ENCODE assay signal across 15 mouse cellular contexts in the genomic region with DNA sequence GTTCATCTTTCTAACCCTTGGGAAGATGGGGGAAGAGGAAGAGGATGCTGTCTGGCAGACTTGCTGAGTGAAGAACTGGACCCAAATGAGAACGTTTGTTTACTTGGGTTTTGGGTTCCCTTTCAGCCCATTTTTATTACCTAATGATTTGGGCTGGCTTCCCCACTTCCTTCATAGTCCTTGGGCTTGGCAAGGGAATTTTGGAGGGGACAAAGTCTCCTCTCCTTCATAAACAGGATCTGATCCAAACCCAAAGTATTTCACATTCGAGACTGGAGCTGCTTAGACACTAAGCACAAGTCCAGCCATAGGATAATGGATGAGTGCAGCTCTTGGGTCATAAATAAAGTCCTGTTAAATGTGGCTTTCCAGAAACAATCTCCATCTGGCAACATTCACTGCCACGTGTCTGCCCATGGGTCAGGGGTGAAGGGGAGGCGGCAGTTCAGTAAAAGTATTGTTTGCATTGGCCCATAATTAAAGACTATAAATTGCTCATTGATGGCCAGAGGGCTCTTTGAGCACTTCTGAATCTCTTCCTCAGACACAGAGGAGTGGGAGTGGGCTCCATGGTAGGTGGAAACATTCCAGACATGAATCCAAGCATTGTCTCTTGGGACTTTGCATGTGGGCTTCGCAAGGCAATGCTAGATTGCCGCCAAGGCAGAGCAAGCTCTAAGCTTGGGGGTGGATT. TPM values are rescaled to one million over a fixed set of nuclear protein-coding genes. Genes with fewer than 3 reads are reported as not detected.
DNase-seq lines count a peak whose midpoint lies in the region.
"Had no signal": no experiment of that assay in that cellular context is flagged by ENCODE, and none has a peak within 500 bp of the region (broad histone marks: within the 10 kb centered on the region; RNA-seq: fewer than 3 reads in every experiment).

No protein-coding gene starts in this region.

- no peaks in the 10 kb centered on the region for H3K36me3 ChIP-seq in heart, embryonic 10.5 days
- H3K36me3 ChIP-seq: hindbrain, embryonic 12.5 days; lung, embryonic 15.5 days; neural tube, embryonic 13.5 days had no signal

- H3K4me1 ChIP-seq in heart, embryonic 10.5 days: peaks cover 16% of the 10 kb centered on the region
- H3K4me1 ChIP-seq: hindbrain, embryonic 12.5 days had no signal

- no peak for DNase-seq in heart, embryonic 10.5 days (ENCODE audit: low spot score)
- no peak for DNase-seq in heart, postnatal 14 days
- peak; percentile 7 for DNase-seq in ovary, postnatal 36 days (ENCODE audit: low spot score)
- no peak for DNase-seq in ovary, postnatal 14 days (ENCODE audit: low spot score)
- peak; percentile 10 for DNase-seq in kidney, postnatal 14 days
- no peak for DNase-seq in spleen, postnatal 36 days (ENCODE audit: low spot score in 2 of 2)
- no peak for DNase-seq in right cerebral cortex, adult 2 months (ENCODE audit: low spot score in 2 of 2)
- DNase-seq: cerebellum, adult 2 months; midbrain, embryonic 14.5 days; right cerebral cortex, postnatal 25 days; thymus, adult 18-20 months had no signal

- H3K4me3 ChIP-seq in heart, embryonic 10.5 days: no peak overlapping the region
- H3K4me3 ChIP-seq: erythroblast, embryonic 14.5 days; hindbrain, embryonic 12.5 days; lung, embryonic 15.5 days; neural tube, embryonic 13.5 days had no signal

- H3K27ac ChIP-seq in heart, embryonic 10.5 days: peak overlapping the region; percentile 6; the same call in 1 of the 2 replicates
- H3K27ac ChIP-seq: hindbrain, embryonic 12.5 days; neural tube, embryonic 13.5 days had no signal

- no peaks in the 10 kb centered on the region for H3K27me3 ChIP-seq in heart, embryonic 10.5 days (ENCODE audit: insufficient read depth, poor library complexity, severe bottlenecking)
- H3K27me3 ChIP-seq: hindbrain, embryonic 12.5 days; lung, embryonic 15.5 days had no signal

- intact Hi-C loops in heart, postnatal 14 days (cut with DNase I): loop anchor here (5.0 kb wide), 2 partner anchors 43 to 82 kb away; no protein-coding TSS in a partner anchor

- 72% methylated on average over 6 of the region's 6 CpGs for WGBS in heart, embryonic 10.5 days

- no peaks in the 10 kb centered on the region for H3K9me3 ChIP-seq in heart, embryonic 10.5 days
- H3K9me3 ChIP-seq: hindbrain, embryonic 12.5 days; lung, embryonic 15.5 days; neural tube, embryonic 13.5 days had no signal

RNA-seq across cellular contexts. Expression of gene Phldb2, which starts 29.5 kb away (rescaled TPM):
- polyA plus RNA-seq in heart, embryonic 10.5 days (2016; fragmentation: Nextera tagmentation; extraction: Ambion mirVana): 42.1 and 45.8 TPM in 2 replicates
- 10 to 100 TPM; 25.5 to 27.5 TPM for total RNA-seq in heart, postnatal 14 days (2021)

Comparison
In these comparisons a context has a peak if more than half of its experiments do, and no peak if none do; other contexts are left out.
1. DNase-seq: peak in ovary, postnatal 36 days (single experiment) and kidney, postnatal 14 days (single experiment); none in heart, embryonic 10.5 days (single experiment), heart, postnatal 14 days (0 of 2), ovary, postnatal 14 days (single experiment), spleen, postnatal 36 days (0 of 2) and right cerebral cortex, adult 2 months (0 of 2).